Mouse (Mus musculus): ENCODE measurements around the gene Parp11.

The Parp11 gene

GRCm38 (mm10) chr6:127446436-127446890, at the start of gene Parp11:
TSS of gene Parp11 (plus strand) at chr6:127446840.
- DNase-seq (ENCODE audit: low read depth): peak; percentile 67

- DNase-seq (ENCODE audit: low read depth): peak; percentile 58
These were observed 48.6 kb upstream of the Parp11 start for GRCm38 (mm10) chr6:127398073-127398472.

- no peak for DNase-seq (ENCODE audit: low read depth)
These were observed 45.2 kb upstream of the Parp11 start for GRCm38 (mm10) chr6:127401419-127401818.

GRCm38 (mm10) chr6:127404070-127404810, 42.4 kb upstream of the Parp11 start:
- DNase-seq (ENCODE audit: low read depth): no peak

GRCm38 (mm10) chr6:127405682-127406081, 41.0 kb upstream of the Parp11 start:
- no peak for DNase-seq (ENCODE audit: low read depth)

GRCm38 (mm10) chr6:127407742-127408141, 38.9 kb upstream of the Parp11 start:
- DNase-seq (ENCODE audit: low read depth): no peak

GRCm38 (mm10) chr6:127417525-127418184, 29.0 kb upstream of the Parp11 start:
- DNase-seq (ENCODE audit: low read depth): no peak

GRCm38 (mm10) chr6:127418322-127418721, 28.3 kb upstream of the Parp11 start:
- DNase-seq (ENCODE audit: low read depth): no peak

- DNase-seq (ENCODE audit: low read depth): no peak
These were observed 26.5 kb upstream of the Parp11 start for GRCm38 (mm10) chr6:127420115-127420514.

- no peak for DNase-seq (ENCODE audit: low read depth)
These were observed 21.5 kb upstream of the Parp11 start for GRCm38 (mm10) chr6:127425095-127425494.

- no peak for DNase-seq (ENCODE audit: low read depth)
These were observed 15.9 kb upstream of the Parp11 start for GRCm38 (mm10) chr6:127430716-127431115.

- DNase-seq (ENCODE audit: low read depth): no peak
These were observed 15.4 kb upstream of the Parp11 start for GRCm38 (mm10) chr6:127431196-127431766.

GRCm38 (mm10) chr6:127433886-127434647, 12.6 kb upstream of the Parp11 start:
- peak; percentile 8 for DNase-seq (ENCODE audit: low read depth)

GRCm38 (mm10) chr6:127434648-127434984, 12.0 kb upstream of the Parp11 start:
- DNase-seq (ENCODE audit: low read depth): no peak

GRCm38 (mm10) chr6:127439063-127439462, 7.6 kb upstream of the Parp11 start:
- DNase-seq (ENCODE audit: low read depth): no peak

- no peak for DNase-seq (ENCODE audit: low read depth)
These were observed 7.0 kb upstream of the Parp11 start for GRCm38 (mm10) chr6:127439540-127440195.

GRCm38 (mm10) chr6:127440416-127441104, 6.1 kb upstream of the Parp11 start:
- no peak for DNase-seq (ENCODE audit: low read depth)

GRCm38 (mm10) chr6:127442584-127442983, 4.1 kb upstream of the Parp11 start:
- no peak for DNase-seq (ENCODE audit: low read depth)

GRCm38 (mm10) chr6:127443910-127444309, 2.7 kb upstream of the Parp11 start:
- no peak for DNase-seq (ENCODE audit: low read depth)

- DNase-seq (ENCODE audit: low read depth): no peak
These were observed 2.2 kb upstream of the Parp11 start for GRCm38 (mm10) chr6:127444466-127444865.
